Mouse (Mus musculus): Measurements from ENCODE around the gene Dnajc11.

Gene Dnajc11

DNA sequence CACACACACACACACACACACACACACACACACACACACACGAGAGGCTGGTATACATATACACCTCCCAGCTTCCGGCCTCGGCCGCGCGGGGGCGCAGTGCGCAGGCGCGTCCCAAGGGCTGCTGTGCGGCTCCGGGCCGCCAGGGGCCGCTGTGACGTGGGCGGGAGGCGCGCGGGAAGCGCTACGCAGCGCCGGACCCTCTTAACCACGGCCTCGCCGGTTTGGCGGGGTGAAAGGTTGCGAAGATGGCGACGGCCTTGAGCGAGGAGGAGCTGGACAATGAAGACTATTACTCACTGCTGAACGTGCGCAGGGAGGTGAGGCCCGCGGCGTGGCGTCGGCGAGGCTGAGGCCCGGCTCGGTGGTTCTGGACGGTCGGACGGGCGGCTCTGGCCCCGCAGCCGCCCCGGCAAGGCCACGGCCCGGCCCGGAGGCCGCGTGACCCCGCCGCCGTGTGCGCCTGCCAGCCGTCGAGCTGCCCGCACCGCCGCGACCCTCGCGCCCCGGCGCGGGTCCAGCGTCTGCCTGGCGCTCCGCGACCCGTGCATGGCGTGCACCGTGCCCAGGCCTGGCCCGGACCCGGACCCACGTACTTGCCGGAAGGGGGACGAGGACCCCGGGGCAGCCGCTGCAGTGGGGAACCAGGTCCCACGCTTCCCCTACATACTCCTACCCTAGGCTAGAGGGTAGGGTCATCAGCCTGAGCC is at the start of gene Dnajc11:
Gene Dnajc11 (plus strand): TSS at position 187 of the 710 bp plus-strand sequence.
- peak; percentile 93 for DNase-seq

DNA sequence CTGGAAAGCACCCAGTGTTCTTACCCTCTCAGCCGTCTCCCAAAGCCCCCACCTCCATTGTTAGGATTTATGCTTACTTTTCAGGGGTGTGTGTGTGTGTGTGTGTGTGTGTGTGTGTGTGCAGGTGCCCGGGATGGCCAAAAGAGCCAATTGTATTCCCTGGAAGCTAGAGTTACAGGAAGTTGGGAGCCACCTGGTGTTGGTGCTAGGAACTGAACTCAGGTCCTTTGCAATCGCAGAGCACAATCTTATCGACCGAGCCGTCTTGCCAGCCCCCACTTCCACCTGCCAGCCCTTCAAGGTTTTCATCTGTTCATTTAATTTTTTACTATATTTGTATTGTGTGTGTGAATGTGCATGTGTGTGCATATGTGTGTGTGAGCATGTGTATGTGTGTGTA is 40.2 kb upstream of the Dnajc11 start:
- peak; percentile 28 for DNase-seq

DNA sequence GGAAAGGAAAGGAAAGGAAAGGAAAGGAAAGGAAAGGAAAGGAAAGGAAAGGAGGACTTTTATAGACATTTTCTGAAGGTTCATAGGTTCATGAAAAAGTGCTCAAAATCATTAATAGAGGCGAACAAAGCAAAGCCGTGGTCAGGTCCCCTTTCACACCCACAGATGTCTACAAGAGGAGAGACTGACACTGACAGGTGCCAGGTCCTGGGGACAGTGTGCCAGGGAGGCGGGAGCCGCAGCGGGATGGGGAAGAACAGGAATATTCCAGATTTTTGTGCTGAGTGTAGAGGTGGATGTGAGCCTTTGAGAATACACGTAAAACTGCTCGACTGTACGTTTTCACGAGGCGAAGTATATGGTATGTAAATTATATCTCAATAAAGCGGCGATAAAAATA is 38.6 kb upstream of the Dnajc11 start:
- no peak for DNase-seq

DNA sequence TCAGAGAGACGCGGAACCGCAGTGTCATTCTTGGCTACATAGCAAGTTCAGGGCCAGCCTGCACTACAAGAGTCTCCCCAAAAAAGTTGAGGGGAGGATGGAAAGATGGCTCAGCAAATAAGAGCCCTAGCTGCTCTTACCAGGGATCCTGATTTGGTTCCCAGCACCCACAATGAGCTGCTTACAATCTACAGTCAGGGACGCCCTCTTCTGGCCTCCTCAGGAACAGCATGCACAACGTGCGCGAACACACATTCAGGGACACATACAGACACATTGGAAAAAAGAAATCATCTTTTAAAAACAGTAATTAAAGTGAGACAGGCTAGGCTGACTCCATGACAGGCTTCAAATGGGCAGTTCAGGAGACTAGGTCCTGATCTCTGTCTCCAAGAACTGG is 37.9 kb upstream of the Dnajc11 start:
- no peak for DNase-seq

DNA sequence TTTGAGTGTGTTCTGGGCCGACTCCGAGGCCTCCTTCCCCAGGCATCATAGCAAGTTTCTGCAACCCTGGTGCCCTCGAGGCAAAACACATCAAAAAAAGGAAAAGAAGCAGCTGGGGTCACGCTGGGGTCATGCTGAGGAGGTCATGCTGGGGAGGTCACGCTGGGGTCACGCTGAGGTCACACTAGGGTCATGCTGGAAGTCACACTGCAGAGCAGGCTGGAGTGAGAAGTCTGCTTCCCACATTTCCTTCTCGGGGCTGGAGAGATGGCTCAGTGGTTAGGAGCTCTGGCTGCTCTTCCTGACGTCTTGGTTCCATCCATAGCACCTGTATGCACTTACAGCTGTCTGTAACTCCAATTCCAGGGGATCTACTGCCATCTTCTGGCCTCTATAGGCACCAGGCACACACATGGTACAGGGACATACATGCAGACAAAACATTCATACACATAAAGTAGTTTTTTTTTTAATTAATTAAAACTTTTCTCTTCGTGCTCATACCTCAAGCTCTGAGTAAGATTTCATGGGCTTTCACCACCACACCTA is 36.3 kb upstream of the Dnajc11 start:
- DNase-seq: no peak

DNA sequence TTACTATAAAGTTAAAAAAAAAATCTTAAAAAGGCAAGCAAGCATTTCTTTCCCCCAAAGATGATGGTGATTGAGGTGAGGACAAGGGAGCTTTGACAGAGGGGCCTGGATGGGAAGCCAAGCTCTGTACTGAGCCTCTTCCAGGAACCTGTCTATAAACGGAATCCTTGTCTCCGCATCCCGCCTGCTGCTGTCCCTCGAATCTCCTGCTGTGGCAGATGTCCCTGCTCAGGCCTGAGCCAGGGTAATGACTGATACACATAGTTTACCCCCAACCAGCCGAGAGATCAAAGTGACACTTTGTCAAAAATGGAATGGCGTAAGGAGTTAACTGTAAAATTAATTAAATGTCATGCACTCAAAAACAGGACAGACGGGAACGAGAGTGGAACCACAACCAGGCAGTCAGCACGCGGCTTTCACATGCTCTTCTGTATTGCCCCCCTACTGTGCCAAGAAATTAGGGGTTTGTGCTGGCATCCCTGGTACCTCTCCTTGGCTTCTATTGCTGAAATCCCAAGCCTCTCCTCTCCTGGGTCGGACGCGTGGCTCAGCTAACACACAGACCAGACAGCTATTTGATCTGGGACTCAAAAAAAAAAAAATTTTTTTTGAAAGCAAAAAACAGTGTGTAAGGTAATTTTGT is 34.8 kb upstream of the Dnajc11 start:
- no peak for DNase-seq

DNA sequence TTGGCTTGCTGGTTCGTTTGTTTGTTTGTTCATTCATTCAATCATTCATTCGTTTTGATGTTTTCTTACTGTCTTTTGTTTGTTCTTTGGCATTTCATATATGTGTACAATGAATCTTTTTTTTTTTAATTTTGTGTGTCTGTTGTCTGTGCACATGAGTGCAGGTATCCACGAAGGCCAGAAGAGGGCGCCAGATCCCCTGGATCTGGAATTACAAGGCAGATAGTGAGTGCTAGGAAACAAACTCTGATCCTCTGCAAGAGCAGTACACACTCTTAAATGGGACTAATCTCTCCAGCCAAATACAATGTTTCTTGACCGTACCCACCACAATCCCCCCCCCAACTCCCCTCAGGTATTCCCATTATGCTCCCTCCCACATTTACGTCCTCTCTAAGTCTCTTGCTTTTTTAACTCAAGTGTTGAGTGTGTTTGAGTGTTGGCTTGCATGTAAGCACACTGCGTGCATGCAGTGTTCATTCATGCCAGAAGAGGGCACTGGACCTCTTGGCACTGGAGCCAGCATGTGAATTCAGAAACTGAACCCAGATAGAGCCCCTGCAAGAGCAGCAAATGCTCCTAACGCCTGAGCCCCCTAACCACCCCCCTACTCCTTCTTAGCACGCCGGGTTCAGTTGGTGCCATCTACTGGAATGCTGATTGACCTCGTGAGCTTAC is 33.6 kb upstream of the Dnajc11 start:
- DNase-seq: no peak

DNA sequence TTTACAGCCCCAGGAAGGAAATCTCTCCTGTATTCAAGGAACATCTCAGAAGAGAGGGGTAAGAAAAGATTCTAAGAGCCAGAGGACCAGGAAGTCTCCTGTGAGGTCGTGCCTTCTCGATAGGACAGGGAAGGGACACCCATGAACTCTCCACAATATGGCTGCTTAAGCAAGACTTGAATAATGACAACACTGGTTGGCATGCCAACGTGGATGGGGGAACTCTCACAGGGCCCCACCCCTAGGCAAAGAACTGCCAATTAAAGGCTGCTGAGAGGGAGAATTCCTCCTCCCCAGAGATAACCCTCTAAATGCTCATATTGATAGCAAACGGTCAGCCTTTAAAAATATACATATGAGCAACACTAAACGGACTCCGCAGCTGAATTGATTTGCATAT is 32.8 kb upstream of the Dnajc11 start:
- no peak for DNase-seq

DNA sequence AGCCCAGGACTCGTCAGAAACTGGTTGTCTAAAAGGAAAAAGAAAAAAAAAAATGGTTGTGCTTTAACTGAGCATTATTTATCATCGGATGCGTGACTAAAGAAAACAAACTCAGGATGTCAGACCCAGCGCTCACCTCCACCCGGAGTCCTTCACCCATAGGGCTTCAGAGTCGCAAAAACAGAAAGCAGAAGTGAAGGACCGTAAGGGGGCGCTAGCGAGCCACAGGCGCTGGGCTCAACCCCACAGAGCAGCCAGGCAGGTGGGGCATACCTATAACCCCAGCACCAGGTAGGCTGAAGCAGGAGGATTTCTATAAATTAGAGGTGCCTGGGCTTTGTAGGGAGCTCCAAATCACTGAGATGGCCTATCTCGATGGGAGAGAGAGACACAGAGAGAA is 32.1 kb upstream of the Dnajc11 start:
- peak; percentile 41 for DNase-seq

DNA sequence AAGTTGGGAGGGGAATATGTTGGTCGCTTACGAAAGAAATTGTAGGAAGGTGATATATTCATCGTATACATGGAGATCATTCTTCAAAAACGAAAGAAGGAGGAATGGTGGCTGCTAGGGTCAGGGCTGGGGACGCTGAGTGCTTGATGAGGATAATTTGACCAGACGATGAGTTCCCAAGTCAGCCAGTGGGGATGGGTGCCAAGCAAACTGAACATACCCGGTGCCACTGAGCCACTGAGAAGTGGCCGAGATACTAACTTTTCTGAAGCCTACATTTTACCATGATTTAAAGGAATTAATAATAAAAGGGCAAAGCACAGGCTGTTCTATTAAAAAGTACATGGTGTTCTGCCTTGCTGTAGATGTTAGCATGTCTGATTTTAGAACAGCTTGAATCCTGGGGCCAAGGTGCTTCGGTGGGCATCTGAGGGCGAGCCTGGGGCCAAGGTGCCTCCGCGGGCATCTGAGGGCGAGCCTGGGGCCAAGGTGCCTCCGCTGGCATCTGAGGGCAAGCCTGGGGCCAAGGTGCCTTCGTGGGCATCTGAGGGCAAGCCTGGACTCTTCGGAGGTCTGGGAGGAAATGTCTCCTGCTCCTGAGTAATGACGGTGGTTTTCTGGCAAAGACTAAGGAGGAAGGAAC is 31.3 kb upstream of the Dnajc11 start:
- no peak for DNase-seq

DNA sequence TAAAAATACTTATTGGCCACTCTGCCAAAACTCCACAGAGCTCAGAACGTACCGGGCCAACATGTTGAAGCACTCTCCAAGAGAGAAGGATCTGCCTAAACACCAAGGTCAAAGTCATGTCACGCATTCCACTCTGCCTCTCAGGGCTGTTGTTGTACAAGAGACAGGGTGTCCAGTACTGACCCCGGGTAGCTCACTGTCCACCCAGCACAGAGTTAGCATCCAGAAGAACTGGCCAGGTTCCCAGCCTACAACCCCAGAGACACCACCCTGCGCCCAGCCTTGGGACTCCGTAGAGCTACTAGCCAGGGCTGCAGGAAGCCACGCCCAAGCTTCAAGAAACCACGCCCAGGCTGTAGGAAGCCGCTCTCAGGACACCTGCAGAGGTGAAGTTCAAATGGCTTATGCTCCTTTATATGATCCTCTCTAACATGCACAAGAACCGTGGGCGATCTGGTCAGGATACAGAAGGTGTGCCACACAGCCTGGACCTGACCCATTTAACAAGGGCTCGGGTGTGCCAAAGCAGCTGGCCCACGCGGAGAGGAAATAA is 30.7 kb upstream of the Dnajc11 start:
- DNase-seq: peak; percentile 58

DNA sequence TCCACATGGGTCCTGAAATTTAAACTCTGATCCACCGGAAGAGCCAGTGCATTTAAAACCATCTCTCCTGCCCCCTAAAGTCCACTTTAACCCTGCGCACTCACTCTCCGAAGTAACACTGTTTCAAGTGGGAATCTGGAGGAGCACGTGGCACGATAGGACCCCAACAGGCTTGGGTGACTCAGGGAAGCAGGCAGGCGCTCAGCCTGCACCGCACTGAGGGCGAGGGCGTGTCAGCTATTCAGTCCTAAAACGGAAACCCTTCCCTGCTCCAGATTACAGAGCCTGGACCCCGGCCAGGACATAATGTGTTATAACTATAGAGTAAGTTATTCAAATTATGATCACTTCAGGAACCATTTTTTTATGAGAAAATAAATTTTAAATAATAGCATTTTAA is 29.4 kb upstream of the Dnajc11 start:
- DNase-seq: peak; percentile 69

DNA sequence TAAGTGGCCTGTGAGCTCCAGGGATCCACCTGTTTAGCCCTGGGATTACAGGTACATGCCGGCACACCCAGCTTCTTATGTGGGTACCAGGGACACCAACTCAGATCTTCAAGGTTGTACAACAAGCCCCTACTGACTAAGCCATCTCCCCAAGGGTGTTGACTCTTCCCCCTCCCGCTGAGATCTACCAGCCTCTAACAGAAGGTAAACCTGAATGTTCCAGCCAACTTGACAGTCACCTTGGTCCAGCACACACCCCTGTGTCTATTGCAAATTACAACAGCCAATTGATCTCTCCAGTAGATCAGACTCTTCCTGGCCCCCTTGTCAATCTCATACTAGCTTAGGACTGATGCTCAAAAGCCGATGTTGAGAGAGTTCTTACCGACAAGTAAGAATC is 27.9 kb upstream of the Dnajc11 start:
- DNase-seq: no peak

DNA sequence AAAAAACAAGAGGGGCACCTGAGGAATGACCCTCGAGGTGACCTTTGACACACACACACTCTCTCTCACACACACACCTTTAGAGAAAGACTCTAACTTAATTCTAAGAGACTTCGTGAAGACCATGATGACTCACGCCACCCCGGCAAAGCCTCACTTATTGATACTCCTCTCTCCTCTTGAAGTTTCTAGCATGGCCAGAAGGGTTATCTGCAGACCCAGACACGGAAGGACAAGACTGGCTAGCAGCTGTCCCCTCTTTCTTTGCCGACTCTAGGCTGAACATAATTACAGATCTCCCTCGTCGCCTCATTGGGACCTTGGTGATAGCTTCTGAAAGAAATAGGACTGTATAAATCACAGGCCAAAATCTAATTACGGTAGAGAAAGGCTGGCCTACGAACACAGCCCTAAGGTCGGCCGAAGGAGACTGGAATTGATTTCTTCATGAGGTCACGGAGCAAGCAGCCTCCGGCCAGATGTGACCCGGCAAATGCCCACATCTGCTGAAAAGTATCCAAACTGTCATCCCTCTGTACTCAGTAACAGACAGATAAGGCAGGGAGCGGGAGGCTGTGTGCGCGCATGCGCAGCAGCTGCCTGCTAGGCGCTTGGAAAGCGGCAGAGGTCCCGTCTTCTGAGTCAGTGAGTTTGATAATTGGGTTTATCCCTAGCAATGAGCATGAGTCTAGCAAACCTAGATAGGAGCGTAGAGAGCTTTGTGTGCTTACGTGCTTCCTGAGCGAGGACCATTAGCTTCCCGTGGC is 25.7 kb upstream of the Dnajc11 start:
- DNase-seq: no peak

DNA sequence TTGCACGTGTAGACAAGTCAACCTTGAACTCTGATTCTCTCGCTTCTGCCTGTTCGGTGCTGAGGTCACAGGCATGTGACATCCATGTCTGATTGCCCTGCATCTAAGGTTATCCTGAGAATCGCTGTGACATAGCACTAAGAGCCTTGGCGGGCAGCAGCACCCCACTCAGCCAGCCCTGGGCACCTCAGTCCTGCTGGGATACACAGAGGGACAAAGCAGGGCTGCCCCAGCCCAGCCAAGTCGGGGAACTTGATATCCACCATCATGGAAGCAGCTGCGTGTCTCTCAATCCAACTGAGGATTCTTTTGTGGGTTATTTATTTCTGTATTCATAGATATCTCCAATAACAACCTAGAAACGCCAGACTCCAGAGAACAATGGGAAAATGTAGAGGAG is 24.7 kb upstream of the Dnajc11 start:
- no peak for DNase-seq

DNA sequence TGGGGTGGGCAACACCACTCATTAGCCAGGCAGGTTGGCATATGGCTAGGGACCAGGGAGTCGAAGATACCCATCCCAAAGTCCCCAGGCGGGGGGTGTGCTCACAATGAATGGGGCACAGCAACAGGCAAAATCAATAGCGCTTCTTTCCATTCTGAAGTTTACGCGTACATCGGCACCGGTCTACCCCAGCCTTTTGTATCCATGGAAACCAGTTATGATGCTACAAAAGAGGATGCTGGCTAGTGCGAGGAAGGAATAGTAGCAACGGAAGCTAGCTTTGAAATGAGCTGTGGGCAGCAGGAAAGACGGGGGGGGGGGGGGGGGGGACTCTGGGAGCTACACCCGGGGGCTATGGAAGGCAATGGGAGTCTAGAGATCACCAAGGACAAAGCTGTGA is 17.2 kb upstream of the Dnajc11 start:
- DNase-seq: no peak

DNA sequence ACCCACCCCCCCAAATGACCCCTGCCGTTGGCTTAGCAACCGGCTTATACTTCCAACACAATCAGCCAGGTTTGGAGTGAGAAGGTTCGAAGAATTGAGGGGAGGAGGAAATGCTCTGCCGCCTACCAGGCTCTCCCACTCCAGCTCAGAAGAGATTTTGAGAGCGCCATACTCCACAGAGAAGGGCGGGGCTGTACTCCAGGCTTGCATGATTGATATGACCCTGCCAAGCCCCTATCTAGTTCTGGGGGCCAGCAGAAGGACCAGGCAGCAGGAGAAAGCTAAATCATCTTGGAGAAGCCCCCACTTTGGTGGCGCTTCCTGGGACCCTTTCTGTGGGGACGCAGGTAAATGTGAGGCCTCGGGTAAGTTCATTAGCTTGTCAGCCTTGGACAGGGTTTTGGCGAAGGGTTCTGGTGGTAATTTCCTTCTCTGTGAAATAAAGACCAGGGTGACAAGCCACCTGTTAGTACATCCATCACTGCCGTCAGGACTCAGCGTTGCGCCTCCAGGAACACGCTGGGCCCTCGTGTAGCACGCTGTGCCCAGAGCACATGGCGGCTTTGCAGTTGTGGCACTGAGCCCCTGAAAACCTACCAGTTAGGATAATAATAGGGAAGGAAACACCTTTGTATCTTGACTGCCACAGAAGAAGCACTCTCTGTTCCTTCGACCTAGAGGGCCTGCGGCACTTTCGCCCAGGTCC is 14.2 kb upstream of the Dnajc11 start:
- no peak for DNase-seq

DNA sequence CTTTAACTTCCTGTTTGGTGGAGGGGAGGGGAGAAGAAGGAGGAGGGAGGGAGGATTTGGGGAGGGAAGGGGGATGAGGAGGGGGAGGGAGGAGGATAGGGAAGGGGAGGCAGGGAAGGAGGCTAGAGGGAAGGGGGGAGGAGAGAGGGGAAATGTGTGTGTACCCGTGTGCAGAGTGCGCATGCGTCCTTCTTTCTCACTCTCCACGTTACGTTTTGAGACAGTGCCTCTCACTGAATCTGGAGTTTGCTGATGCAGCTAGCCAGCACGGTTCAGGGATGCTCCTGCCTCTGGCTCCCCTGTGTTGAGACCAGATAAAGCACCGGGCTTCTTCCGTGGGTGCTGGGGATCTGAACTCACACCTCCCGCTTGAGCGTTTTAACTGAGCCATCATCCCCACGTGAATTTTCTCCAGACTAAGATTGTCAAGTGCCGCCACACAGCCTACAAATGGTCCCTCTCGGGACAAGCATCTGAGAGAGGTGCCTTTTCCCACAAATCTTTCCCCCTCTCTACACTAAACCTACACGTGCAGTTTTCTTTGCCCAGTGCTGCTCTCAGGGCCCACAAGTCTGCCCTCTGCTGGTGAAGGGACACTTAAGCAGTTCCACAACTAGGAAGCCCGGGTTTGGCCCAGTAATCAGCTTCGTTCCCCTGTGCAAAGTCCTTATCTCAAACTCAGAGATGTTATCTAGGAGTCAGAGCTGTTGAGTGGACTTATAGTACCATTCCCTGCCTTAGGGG is 13.4 kb upstream of the Dnajc11 start:
- DNase-seq: peak; percentile 76

DNA sequence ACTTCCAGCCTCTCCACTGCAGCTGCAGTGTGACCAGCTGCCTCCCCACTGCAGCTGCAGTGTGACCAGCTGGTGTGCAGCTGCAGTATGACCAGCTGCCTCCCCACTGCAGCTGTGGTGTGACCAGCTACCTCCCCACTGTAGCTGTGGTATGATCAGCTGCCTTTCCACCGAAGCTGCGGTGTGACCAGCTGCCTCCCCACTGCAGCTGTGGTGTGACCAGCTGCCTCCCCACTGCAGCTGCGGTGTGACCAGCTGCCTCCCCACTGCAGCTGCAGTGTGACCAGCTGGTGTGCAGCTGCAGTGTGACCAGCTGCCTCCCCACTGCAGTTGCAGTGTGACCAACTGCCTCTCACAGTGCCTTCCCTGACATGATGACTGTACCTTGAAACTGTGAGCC is 11.4 kb upstream of the Dnajc11 start:
- DNase-seq: no peak

DNA sequence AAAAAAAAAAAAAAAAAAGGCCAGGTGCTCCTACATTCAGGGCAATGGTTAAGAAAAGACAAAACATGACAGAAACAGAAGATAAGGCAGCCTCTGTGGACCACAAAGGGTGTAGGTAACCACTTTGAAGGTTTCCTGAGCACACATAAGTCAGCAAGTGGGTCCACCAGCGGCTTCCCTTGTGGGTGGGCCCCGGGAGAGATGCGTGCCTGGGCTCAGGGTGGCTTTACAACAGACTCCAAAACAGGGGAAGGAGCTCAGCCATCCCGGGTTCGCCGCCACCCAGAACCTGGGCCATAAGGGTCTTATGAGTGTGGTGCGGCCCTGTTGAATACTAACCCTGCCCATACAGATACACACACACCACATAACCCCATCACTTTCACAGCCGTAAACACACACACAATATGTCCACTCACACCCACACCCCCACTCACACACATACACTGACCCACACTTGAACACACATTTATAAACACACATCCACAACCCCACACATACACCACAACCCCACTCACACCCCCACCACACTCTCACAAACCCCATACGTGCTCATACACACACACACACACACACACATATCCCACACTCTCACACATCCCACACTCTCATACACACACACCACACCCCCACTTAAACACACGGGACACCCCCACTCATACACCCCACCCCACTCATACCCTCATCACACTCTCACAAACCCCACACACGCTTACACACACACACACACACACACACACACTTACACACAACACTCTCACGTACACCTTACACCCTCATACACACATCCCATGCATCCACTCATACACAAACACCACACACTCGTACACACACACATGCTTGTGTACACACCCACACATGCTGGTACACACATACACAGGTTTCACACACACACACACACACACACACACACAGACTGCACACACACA is 651 bp upstream of the Dnajc11 start:
- no peak for DNase-seq
